Mouse (Mus musculus) kidney, adult 8-10 months (tissue): Measurements from ENCODE around the gene Pramel3.
"Not testable (repeated sequence)": the region's sequence is repeated elsewhere in the genome, so short reads cannot be mapped to it uniquely, and the experiment has no call there.

Source experiments
- DNase-seq, 2 experiments: peaks; one replicate each; pipeline ENCODE4 v3.0.0; 2022

Gene Pramel3

GRCm38 (mm10) chrX:135302007-135302406 lies at the start of gene Pramel3:
Gene Pramel3 (plus strand): TSS chrX:135302307.
- DNase-seq: not testable (repeated sequence)

GRCm38 (mm10) chrX:135360685-135361084 lies 58.6 kb downstream of the Pramel3 start:
- not testable (repeated sequence) for DNase-seq

GRCm38 (mm10) chrX:135361943-135362342 lies 59.8 kb downstream of the Pramel3 start:
- DNase-seq: not testable (repeated sequence)
